Mouse (Mus musculus) duodenum, adult 2 months (tissue): ENCODE measurements around the gene Shisal1. TPM values are rescaled to one million over a fixed set of nuclear protein-coding genes. Genes with fewer than 3 reads are reported as not detected.

ENCODE experiments used
- polyA plus RNA-seq: library from polyadenylated mRNA; depleted of rRNA; stranded (reverse); fragments of >200 nt; gene quantifications from 2 replicates; pipeline ENCODE4 v1.2.3, GENCODE M21; 2012; ENCODE audit warnings: low replicate concordance; rRNA removed

The Shisal1 gene
- polyA plus RNA-seq: 3.6 and 10.1 TPM in 2 replicates

DNA sequence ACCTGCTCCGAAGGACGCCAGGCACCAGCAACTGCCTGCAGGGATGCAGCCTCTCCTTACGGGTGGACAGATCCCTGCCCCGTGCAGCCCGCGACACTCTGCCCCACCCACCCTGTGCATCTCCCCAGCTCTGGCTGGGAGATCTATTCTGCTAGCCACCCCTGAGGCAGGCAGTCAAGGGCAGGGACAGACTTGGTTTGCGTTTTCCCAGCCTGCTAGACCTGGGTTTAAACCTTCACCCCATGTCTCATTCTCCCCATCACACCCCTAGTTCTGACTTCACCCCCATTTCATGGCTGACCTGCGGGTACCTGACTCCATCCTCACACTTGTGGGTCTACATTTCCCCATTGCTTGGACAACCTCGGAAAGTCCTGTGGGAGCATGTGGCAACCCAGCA, at the start of gene Shisal1:
TSS of gene Shisal1 (minus strand) at position 101 of the 400 bp plus-strand sequence.

Other genes starting within 250 kb of the Shisal1 start
- gene Parvb, start 215.1 kb downstream of the Shisal1 start, polyA plus RNA-seq: 1.8 and 2.1 TPM in 2 replicates
- gene Parvg, start 123.1 kb downstream of the Shisal1 start, polyA plus RNA-seq: 1.3 and 3.2 TPM in 2 replicates
- 1.1 and 1.9 TPM in 2 replicates for gene Rtl6, start 110.7 kb upstream of the Shisal1 start, polyA plus RNA-seq
- gene Prr5, start 222.5 kb upstream of the Shisal1 start, polyA plus RNA-seq: 76.2 and 122 TPM in 2 replicates